Mouse (Mus musculus): Measurements from ENCODE around the gene Gm42669. TPM values are rescaled to one million over a fixed set of nuclear protein-coding genes. Genes with fewer than 3 reads are reported as not detected.

The Gm42669 gene
- polyA plus RNA-seq, 1 experiment from 2014 or later = 0.05 TPM

DNA sequence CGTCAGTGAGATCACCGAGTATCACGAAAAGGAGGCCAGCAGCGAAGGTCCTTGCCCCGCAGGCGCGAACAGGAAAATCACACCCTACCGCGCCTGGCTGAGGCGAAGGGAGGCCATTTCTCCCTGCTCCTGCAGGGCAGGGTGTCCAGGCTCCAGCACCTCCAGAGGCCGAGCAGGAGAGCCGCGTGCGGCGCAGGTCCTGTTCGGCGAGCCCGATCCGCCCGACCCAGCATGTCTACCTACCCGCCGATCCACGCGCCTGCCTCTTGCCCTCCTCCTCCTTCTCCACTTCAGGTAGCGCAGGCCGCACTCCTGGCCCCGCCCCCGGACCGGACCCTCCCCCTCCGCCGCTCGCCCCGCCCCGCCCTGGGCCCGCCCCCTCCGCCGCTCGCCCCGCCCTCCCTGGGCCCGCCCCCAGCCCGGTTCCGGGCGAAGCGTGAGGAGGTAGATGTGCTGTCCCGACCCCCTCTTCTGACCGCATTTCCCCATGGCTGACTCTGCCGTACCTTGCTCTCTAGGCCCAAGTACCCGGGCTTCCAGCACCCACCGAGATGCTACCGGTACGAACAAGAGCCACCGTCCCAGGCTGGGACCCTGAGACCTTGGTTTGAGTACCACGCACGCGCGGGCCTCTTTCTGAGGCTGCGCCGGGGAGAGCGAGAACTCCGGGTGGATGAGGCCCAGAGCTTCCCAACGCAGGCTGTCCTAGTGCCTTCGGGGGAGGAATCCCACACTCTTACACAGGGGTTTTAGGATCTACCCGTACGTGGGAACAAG lies 90.1 kb downstream of the Gm42669 start, which contains the start of the genes Rpap2 and Glmn:
Gene Rpap2 (plus strand): TSS at position 73 of the 777 bp plus-strand sequence.
Gene Glmn (minus strand): TSS at position 588 of the 777 bp plus-strand sequence.
- Histone ChIP-seq H3K4me1 (replicated peaks) (peaks cover 16% of the 10 kb centered on the region), H3K9ac (peak within 1 kb of the TSS; percentile 66), H3K36me3 (replicated peaks) (peaks cover 17% of the 10 kb centered on the region), H3K27me3 (no peaks in the 10 kb centered on the region), H3K27ac (replicated peaks) (peak within 1 kb of the TSS; percentile 68), H3K4me2 (peak within 1 kb of the TSS; percentile 95), H3K4me3 (replicated peaks) (peak within 1 kb of the TSS; percentile 83), H3K9me3 (replicated peaks) (no peaks in the 10 kb centered on the region)
- peak; percentile 97 for ATAC-seq (ENCODE audit: insufficient read depth)
- under 1% methylated on average over 57 of the region's 64 CpGs for WGBS (ENCODE audit: insufficient replicate concordance)

DNA sequence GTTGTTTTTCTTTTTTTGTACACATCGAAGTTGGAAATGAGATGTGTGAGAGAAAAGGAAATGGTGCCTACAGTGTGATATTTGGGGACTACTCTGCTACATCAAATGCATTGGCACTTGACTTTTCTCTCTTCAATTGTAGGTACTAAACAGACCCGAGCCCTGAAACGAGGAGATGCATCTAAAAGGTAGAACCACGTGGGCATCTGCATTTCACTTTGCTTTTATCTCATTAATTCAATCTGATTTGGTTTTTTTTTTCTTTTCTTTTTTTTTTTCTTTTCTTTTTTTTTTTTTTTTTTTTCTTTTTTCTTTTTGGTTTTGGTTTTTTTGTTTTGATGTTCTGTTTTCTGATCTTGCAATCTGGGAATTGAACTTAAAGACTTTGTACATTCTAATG lies 91.0 kb downstream of the Gm42669 start:
- peak overlapping the region; percentile 66 for H3K9ac ChIP-seq
- H3K36me3 ChIP-seq (replicated peaks) = peaks cover 19% of the 10 kb centered on the region
- peak overlapping the region; percentile 83 for H3K4me3 ChIP-seq (replicated peaks)
- no peak for ATAC-seq (ENCODE audit: insufficient read depth)
- WGBS (ENCODE audit: insufficient replicate concordance) = 13% methylated on average over 4 of the region's 4 CpGs
- H3K9me3 ChIP-seq (replicated peaks) = no peaks in the 10 kb centered on the region
- H3K4me1 ChIP-seq (replicated peaks) = peaks cover 16% of the 10 kb centered on the region
- H3K4me2 ChIP-seq = peak overlapping the region; percentile 95
- H3K27me3 ChIP-seq = no peaks in the 10 kb centered on the region
- H3K27ac ChIP-seq (replicated peaks) = no peak overlapping the region

DNA sequence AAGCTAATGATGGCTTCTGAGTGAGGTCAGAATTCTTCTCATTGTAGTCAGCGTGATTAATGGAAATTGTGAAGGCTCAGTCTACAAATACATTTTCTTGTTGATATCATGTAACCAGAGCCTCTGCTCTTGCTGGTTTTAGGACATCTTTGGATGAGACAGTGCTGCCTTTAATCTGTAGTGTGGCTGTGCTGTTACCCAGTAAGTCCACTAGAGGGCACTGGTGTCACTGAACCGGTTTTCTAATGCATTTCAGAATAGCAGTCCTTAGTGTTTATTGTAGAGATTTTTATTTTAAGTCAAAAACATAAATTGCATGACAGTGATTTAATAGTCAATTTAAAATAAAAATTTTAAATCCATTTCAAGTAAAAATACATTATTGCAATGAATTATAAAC lies 103.8 kb downstream of the Gm42669 start:
- no peak for ATAC-seq (ENCODE audit: insufficient read depth)
- Histone ChIP-seq H3K27me3 (no peaks in the 10 kb centered on the region), H3K4me1 (replicated peaks) (0 out of 2 replicates have a peak, but pooled peaks cover 6% of the 10 kb centered on the region), H3K4me2 (no peak overlapping the region), H3K9me3 (replicated peaks) (no peaks in the 10 kb centered on the region), H3K36me3 (replicated peaks) (peaks cover 11% of the 10 kb centered on the region; the same call in 1 of the 2 replicates), H3K9ac (no peak overlapping the region), H3K4me3 (replicated peaks) (no peak overlapping the region), H3K27ac (replicated peaks) (no peak overlapping the region)
- WGBS (ENCODE audit: insufficient replicate concordance) = 2% methylated on average over 2 of the region's 2 CpGs

DNA sequence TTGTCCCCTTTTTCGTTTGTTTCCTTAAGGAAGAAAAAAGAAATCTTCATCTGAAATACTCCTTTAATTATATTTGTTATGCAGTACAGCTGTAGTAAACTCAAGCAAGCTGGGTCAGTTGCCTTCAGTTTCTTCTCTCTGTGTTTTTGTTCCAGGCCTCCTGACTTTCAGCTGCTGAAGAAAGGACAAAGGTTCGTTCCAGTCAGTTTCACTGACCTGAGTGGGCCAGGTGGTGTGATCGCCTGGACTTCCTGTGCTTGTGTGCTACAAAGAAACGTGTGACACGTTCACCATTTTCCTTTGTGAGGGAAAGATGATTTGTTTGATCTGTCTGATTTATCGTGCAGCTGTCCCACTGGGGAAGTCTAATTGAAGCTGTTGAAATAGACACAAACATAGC lies 110.6 kb downstream of the Gm42669 start:
- WGBS (ENCODE audit: insufficient replicate concordance) = 76% methylated on average over 6 of the region's 6 CpGs
- no peak for ATAC-seq (ENCODE audit: insufficient read depth)

DNA sequence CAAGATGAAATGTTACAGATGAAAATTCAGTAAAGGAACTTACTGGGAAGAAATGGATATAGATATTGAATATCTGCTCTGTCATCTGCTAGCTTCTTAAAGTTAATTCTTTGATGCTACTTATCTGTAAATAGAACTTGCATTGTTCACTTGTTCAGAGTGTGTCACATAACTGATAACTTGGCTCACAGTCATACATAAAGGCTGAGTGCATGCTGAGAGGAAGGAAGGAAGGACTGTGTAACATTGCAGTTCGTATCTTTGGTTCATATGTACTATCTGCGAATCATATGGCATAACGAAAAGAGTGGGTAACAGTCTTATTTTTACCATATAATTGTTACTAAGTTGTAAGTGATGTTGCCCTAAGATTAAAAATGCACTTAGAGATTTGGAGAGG lies 113.9 kb downstream of the Gm42669 start:
- Histone ChIP-seq H3K9ac (no peak overlapping the region), H3K27ac (replicated peaks) (no peak overlapping the region), H3K4me1 (replicated peaks) (0 out of 2 replicates have a peak, but pooled peaks cover 3% of the 10 kb centered on the region), H3K4me3 (replicated peaks) (no peak overlapping the region), H3K9me3 (replicated peaks) (no peaks in the 10 kb centered on the region), H3K27me3 (no peaks in the 10 kb centered on the region), H3K36me3 (replicated peaks) (0 out of 2 replicates have a peak, but pooled peaks cover 4% of the 10 kb centered on the region), H3K4me2 (no peak overlapping the region)
- 37% methylated on average over 3 of the region's 3 CpGs for WGBS (ENCODE audit: insufficient replicate concordance)
- ATAC-seq (ENCODE audit: insufficient read depth) = peak; percentile 65

More for the DNA sequence above, 110.6 kb downstream of the Gm42669 start:
- no peak overlapping the region for H3K4me3 ChIP-seq (replicated peaks)
- 0 out of 2 replicates have a peak, but pooled peaks cover 10% of the 10 kb centered on the region for H3K4me1 ChIP-seq (replicated peaks)
- H3K27ac ChIP-seq (replicated peaks) = no peak overlapping the region
- no peak overlapping the region for H3K4me2 ChIP-seq
- H3K9ac ChIP-seq = no peak overlapping the region
- H3K36me3 ChIP-seq (replicated peaks) = 0 out of 2 replicates have a peak, but pooled peaks cover 10% of the 10 kb centered on the region
- H3K27me3 ChIP-seq = no peaks in the 10 kb centered on the region
- no peaks in the 10 kb centered on the region for H3K9me3 ChIP-seq (replicated peaks)

Other genes with a start within 250 kb of the Gm42669 start
- gene Tgfbr3, start 218.0 kb upstream of the Gm42669 start, polyA plus RNA-seq (2015; fragmentation: Nextera tagmentation; extraction: Ambion mirVana) = 6.0 TPM in 2 replicates
- gene Brdt, start 176.5 kb upstream of the Gm42669 start, polyA plus RNA-seq (2015; fragmentation: Nextera tagmentation; extraction: Ambion mirVana) = 0.15 and 0.23 TPM in 2 replicates
- gene Ephx4, start 104.9 kb upstream of the Gm42669 start, polyA plus RNA-seq (2015; fragmentation: Nextera tagmentation; extraction: Ambion mirVana) = 0.09 TPM in 2 replicates
- not detected in 2 replicates for gene Lpcat2b, start 76.1 kb upstream of the Gm42669 start, polyA plus RNA-seq (2015; fragmentation: Nextera tagmentation; extraction: Ambion mirVana)
- gene Btbd8, start 69.6 kb upstream of the Gm42669 start, polyA plus RNA-seq (2015; fragmentation: Nextera tagmentation; extraction: Ambion mirVana) = 1.2 and 1.4 TPM in 2 replicates
- 0.02 TPM in 1 of 2 replicates, not detected in the other for gene 1700028K03Rik, start 27.1 kb downstream of the Gm42669 start, polyA plus RNA-seq (2015; fragmentation: Nextera tagmentation; extraction: Ambion mirVana)
- 4.7 and 6.4 TPM in 2 replicates for gene Rpap2, start 89.8 kb downstream of the Gm42669 start, polyA plus RNA-seq (2015; fragmentation: Nextera tagmentation; extraction: Ambion mirVana)
- gene Glmn, start 90.3 kb downstream of the Gm42669 start, polyA plus RNA-seq (2015; fragmentation: Nextera tagmentation; extraction: Ambion mirVana) = 5.3 and 5.4 TPM in 2 replicates
- 1.6 and 2.1 TPM in 2 replicates for gene Gfi1, start 218.4 kb downstream of the Gm42669 start, polyA plus RNA-seq (2015; fragmentation: Nextera tagmentation; extraction: Ambion mirVana)

Measured in liver, embryonic 15.5 days (tissue).